Mouse (Mus musculus) lung, postnatal 0 days (tissue): ENCODE measurements around the gene Plscr1. TPM values are rescaled to one million over a fixed set of nuclear protein-coding genes. Genes with fewer than 3 reads are reported as not detected.

Experiments used
- ATAC-seq: fragments of 200-750 bp; cut with Nextera tagmentation; 2 replicates; pipeline ENCODE4 v1.8.0; 2017; ENCODE audit warnings: moderate library complexity
- DNase-seq: peaks from one replicate; pipeline ENCODE4 v3.0.0-alpha.2; 2016; ENCODE audit warnings: low spot score
- H3K27ac ChIP-seq: fragments of 300-500 bp; sonication (generic); 2 replicates; pipeline ENCODE4 v1.5.1; 2014; ENCODE audit warnings: antibody characterized with exemption, mild to moderate bottlenecking, low read length, mixed read lengths
- H3K27me3 ChIP-seq: fragments of 300-500 bp; sonication (generic); replicated peaks from 2 replicates; pipeline ENCODE4 v1.6.1; 2014; ENCODE audit warnings: low read length, mixed read lengths; ENCODE audit not compliant: insufficient read depth
- H3K36me3 ChIP-seq: fragments of 300-500 bp; sonication (generic); 2 replicates; pipeline ENCODE4 v1.6.1; 2014; ENCODE audit warnings: low read length, mixed read lengths; ENCODE audit not compliant: insufficient read depth
- H3K4me1 ChIP-seq: fragments of 300-500 bp; sonication (generic); 2 replicates; pipeline ENCODE4 v1.6.1; 2014; ENCODE audit warnings: antibody characterized with exemption, low read depth, low read length, mixed read lengths; ENCODE audit not compliant: insufficient read depth
- H3K4me2 ChIP-seq: fragments of 300-500 bp; sonication (generic); replicated peaks from 2 replicates; pipeline ENCODE4 v1.6.1; 2014; ENCODE audit warnings: low read depth, mild to moderate bottlenecking, low read length, moderate library complexity, mixed read lengths
- H3K4me3 ChIP-seq: fragments of 300-500 bp; sonication (generic); 2 replicates; pipeline ENCODE4 v1.5.1; 2014; ENCODE audit warnings: low read depth, low read length
- H3K9ac ChIP-seq: fragments of 300-500 bp; sonication (generic); replicated peaks from 2 replicates; pipeline ENCODE4 v1.6.1; 2014; ENCODE audit warnings: low read depth, mild to moderate bottlenecking
- H3K9me3 ChIP-seq: fragments of 300-500 bp; sonication (generic); 2 replicates; pipeline ENCODE4 v1.6.1; 2016; ENCODE audit warnings: low read length, mixed read lengths
- CTCF ChIP-seq: IDR thresholded peaks from 2 replicates; pipeline ENCODE4 v1.5.1; 2016; ENCODE audit warnings: antibody characterized with exemption, mild to moderate bottlenecking
- EP300 ChIP-seq: IDR thresholded peaks from 2 replicates; pipeline ENCODE4 v1.6.1; 2016; ENCODE audit warnings: antibody characterized with exemption, mild to moderate bottlenecking, control low read depth
- WGBS: fragments of 180-500 bp; shearing (Covaris S2); extraction: QIAGEN DNeasy Blood & Tissue Kit; methylation state at CpG from one replicate; pipeline ENCODE4 v1.1.7; 2014; 5-methylcytosine and 5-hydroxymethylcytosine counted together
- microRNA-seq: library from miRNA; unstranded; fragments of <30 nt; microRNA quantifications from one replicate; pipeline ENCODE4, GENCODE M21; 2016
- polyA plus RNA-seq: library from polyadenylated mRNA; unstranded; fragments of >200 nt; fragmentation: Nextera tagmentation; extraction: Ambion mirVana; gene quantifications from 2 replicates; pipeline ENCODE4 v1.2.1, GENCODE M21; 2015

Plscr1 gene
- polyA plus RNA-seq, 1 experiment from 2014 or later = 53.7 TPM

GRCm38 (mm10) chr9:92305620-92306220 lies 56.2 kb downstream of the Plscr1 start:
- Histone ChIP-seq H3K4me3 (no peak overlapping the region), H3K4me2 (no peak overlapping the region), H3K27me3 (no peaks in the 10 kb centered on the region), H3K36me3 (no peaks in the 10 kb centered on the region), H3K27ac (no peak overlapping the region), H3K4me1 (no peaks in the 10 kb centered on the region), H3K9ac (no peak overlapping the region), H3K9me3 (no peaks in the 10 kb centered on the region)
- ATAC-seq (no peak), DNase-seq (no peak)
- WGBS = 75% methylated on average over 8 of the region's 8 CpGs
- no peak for TF ChIP-seq CTCF

- WGBS = 83% methylated on average over 1 of the region's 1 CpGs
- H3K27ac ChIP-seq = no peak within 1 kb of the TSS
These were observed 59.5 kb downstream of the Plscr1 start, which contains the start of gene 1700057G04Rik for GRCm38 (mm10) chr9:92309077-92309476. Gene 1700057G04Rik (plus strand): TSS chr9:92309377.

GRCm38 (mm10) chr9:92316791-92317190 lies 67.2 kb downstream of the Plscr1 start:
- ATAC-seq (no peak), DNase-seq (no peak)
- no peak overlapping the region for H3K27ac ChIP-seq
- no peak for TF ChIP-seq EP300
- TF ChIP-seq CTCF = no peak
- no peaks in the 10 kb centered on the region for H3K4me1 ChIP-seq
- no peaks in the 10 kb centered on the region for H3K9me3 ChIP-seq
- H3K36me3 ChIP-seq = no peaks in the 10 kb centered on the region
- H3K9ac ChIP-seq = no peak overlapping the region
- no peak overlapping the region for H3K4me2 ChIP-seq
- no peak overlapping the region for H3K4me3 ChIP-seq
- WGBS = 38% methylated on average over 3 of the region's 3 CpGs
- H3K27me3 ChIP-seq = no peaks in the 10 kb centered on the region

More at GRCm38 (mm10) chr9:92309077-92309476, 59.5 kb downstream of the Plscr1 start, which contains the start of gene 1700057G04Rik:
- Histone ChIP-seq H3K9me3 (no peaks in the 10 kb centered on the region), H3K36me3 (no peaks in the 10 kb centered on the region), H3K27me3 (no peaks in the 10 kb centered on the region), H3K9ac (no peak within 1 kb of the TSS), H3K4me1 (no peaks in the 10 kb centered on the region), H3K4me2 (no peak within 1 kb of the TSS), H3K4me3 (no peak within 1 kb of the TSS)
- ATAC-seq (no peak), DNase-seq (no peak)
- no peak for TF ChIP-seq EP300
- no peak for TF ChIP-seq CTCF

Small RNA genes within 50 kb of the gene (microRNA-seq; reads per million reads assigned to microRNA genes)
- not detected for gene Mir6386

Other genes with a start within 250 kb of the Plscr1 start
- 0.19 TPM in 1 of 2 replicates, not detected in the other for gene Plscr5, start 56.8 kb upstream of the Plscr1 start, polyA plus RNA-seq
- gene Plscr2, start 25.9 kb downstream of the Plscr1 start, polyA plus RNA-seq = 24.1 and 32.2 TPM in 2 replicates
- gene 1700057G04Rik, start 59.6 kb downstream of the Plscr1 start, polyA plus RNA-seq = not detected in 2 replicates
- gene Plscr4, start 207.6 kb downstream of the Plscr1 start, polyA plus RNA-seq = 23.3 and 28.5 TPM in 2 replicates